Mouse (Mus musculus) natural killer cell, adult 2 months (primary cell): ENCODE data around the gene Hils1.
A peak's percentile ranks its signal among the peaks of the same experiment; 100 is the strongest.
"Not testable (repeated sequence)": the region's sequence is repeated elsewhere in the genome, so short reads cannot be mapped to it uniquely, and the experiment has no call there.

Experiments used
- DNase-seq, 2 experiments: peaks; one replicate each; pipeline ENCODE4 v3.0.0; 2022; ENCODE audit warnings: low spot score in 2 of 2

Hils1 gene

GRCm38 (mm10) chr11:94952169-94952568, 15.2 kb upstream of the Hils1 start:
- no peak for DNase-seq

- no peak for DNase-seq
These were observed 12.3 kb upstream of the Hils1 start for GRCm38 (mm10) chr11:94955103-94955502.

- no peak for DNase-seq
These were observed 9.7 kb upstream of the Hils1 start for GRCm38 (mm10) chr11:94957693-94958064.

GRCm38 (mm10) chr11:94958065-94958858, 9.1 kb upstream of the Hils1 start:
- no peak for DNase-seq

- DNase-seq: no peak
These were observed 4.8 kb upstream of the Hils1 start for GRCm38 (mm10) chr11:94962534-94963101.

- no peak for DNase-seq
These were observed 794 bp downstream of the Hils1 start for GRCm38 (mm10) chr11:94968187-94968586.

GRCm38 (mm10) chr11:94969709-94970108, 2.3 kb downstream of the Hils1 start:
- not testable (repeated sequence) for DNase-seq

- DNase-seq: peak; percentile 54
These were observed 3.0 kb downstream of the Hils1 start for GRCm38 (mm10) chr11:94970210-94970943.

GRCm38 (mm10) chr11:94971895-94972615, 4.7 kb downstream of the Hils1 start:
- DNase-seq: no peak

- DNase-seq: no peak
These were observed 5.5 kb downstream of the Hils1 start for GRCm38 (mm10) chr11:94972887-94973286.

GRCm38 (mm10) chr11:94973313-94973712, 5.9 kb downstream of the Hils1 start:
- DNase-seq: no peak

GRCm38 (mm10) chr11:94974951-94975350, 7.6 kb downstream of the Hils1 start:
- no peak for DNase-seq

GRCm38 (mm10) chr11:94976199-94976598, 8.8 kb downstream of the Hils1 start, which contains the start of gene Sgca:
Gene Sgca (minus strand): TSS chr11:94976327.
- DNase-seq: no peak

GRCm38 (mm10) chr11:94978178-94978915, 11.0 kb downstream of the Hils1 start:
- DNase-seq: no peak

- DNase-seq: peak; percentile 91 to 93
These were observed 11.6 kb downstream of the Hils1 start for GRCm38 (mm10) chr11:94978947-94979346.

GRCm38 (mm10) chr11:94979462-94980179, 12.2 kb downstream of the Hils1 start:
- DNase-seq: no peak

GRCm38 (mm10) chr11:94985140-94985539, 17.7 kb downstream of the Hils1 start:
- no peak for DNase-seq

- no peak for DNase-seq
These were observed 18.4 kb downstream of the Hils1 start for GRCm38 (mm10) chr11:94985822-94986221.

- DNase-seq: no peak
These were observed 19.0 kb downstream of the Hils1 start for GRCm38 (mm10) chr11:94986435-94986834.

- DNase-seq: no peak
These were observed 19.9 kb downstream of the Hils1 start for GRCm38 (mm10) chr11:94987341-94987740.

- DNase-seq: no peak
These were observed 20.5 kb downstream of the Hils1 start for GRCm38 (mm10) chr11:94987851-94988250.
